Comparison of ENCODE assay signal across 14 mouse cellular contexts in the genomic region with DNA sequence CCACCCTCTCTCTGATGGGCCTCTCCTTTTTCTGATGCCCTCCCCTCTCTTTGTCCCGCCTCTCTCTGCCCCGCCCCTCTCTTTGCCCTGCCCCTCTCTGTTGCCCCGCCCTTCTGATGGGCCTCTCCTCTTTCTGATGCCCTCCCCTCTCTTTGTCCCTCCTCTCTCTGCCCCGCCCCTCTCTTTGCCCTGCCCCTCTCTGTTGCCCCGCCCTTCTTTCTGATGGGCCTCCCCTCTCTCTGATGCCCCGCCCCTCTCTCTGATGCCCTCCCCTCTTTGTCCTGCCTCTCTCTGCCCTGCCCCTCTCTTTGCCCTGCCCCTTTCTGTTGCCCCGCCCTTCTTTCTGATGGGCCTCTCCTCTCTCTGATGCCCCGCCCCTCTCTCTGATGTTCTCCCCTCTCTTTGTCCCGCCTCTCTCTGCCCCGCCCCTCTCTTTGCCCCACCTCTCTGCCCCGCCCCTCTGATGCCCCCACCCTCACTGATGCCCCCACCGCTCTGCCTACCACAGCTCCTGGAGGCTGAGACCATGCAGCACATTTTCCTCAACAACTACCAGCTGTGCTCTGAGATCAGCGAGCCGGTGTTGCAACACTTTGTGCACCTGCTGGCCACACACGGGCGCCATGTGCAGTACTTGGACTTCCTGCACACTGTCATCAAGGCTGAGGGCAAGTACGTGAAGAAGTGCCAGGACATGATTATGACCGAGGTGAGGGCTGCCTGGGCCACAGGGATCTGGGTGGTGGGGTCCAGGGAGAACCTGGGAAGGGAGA. TPM values are rescaled to one million over a fixed set of nuclear protein-coding genes. Genes with fewer than 3 reads are reported as not detected.
DNase-seq lines count a peak whose midpoint lies in the region; ATAC-seq and TF ChIP-seq lines count a peak whose summit lies in the region.
"Had no signal": no experiment of that assay in that cellular context is flagged by ENCODE, and none has a peak within 500 bp of the region (broad histone marks: within the 10 kb centered on the region; RNA-seq: fewer than 3 reads in every experiment).

No protein-coding gene starts in this region.

- H3K9me3 ChIP-seq in midbrain, embryonic 10.5 days (replicated peaks), result no peaks in the 10 kb centered on the region
- H3K9me3 ChIP-seq in midbrain, embryonic 16.5 days (replicated peaks; ENCODE audit: control insufficient read depth, low read length, poor library complexity, severe bottlenecking), result no peaks in the 10 kb centered on the region
- H3K9me3 ChIP-seq in E14TG2a.4 (ENCODE audit: low read length), result no peaks in the 10 kb centered on the region
- H3K9me3 ChIP-seq in hindbrain, embryonic 16.5 days (ENCODE audit: control insufficient read depth, low read length), result no peaks in the 10 kb centered on the region
- H3K9me3 ChIP-seq: heart, embryonic 12.5 days; midbrain, embryonic 15.5 days had no signal

- no peak overlapping the region for H3K9ac ChIP-seq in midbrain, embryonic 16.5 days (ENCODE audit: low read depth, low read length)
- no peak overlapping the region for H3K9ac ChIP-seq in hindbrain, embryonic 16.5 days (ENCODE audit: low read depth, low read length)
- H3K9ac ChIP-seq: heart, embryonic 12.5 days; midbrain, embryonic 15.5 days had no signal

- WGBS in midbrain, embryonic 10.5 days, result 78% methylated on average over 17 of the region's 18 CpGs
- 81% methylated on average over 12 of the region's 18 CpGs for whole genome bisulfite sequencing in midbrain, embryonic 16.5 days
- 76% methylated on average over 18 of the region's 18 CpGs for WGBS in hindbrain, embryonic 16.5 days

- no peak overlapping the region for H3K4me2 ChIP-seq in midbrain, embryonic 16.5 days (ENCODE audit: low read length)
- H3K4me2 ChIP-seq in hindbrain, embryonic 16.5 days (ENCODE audit: low read length), result no peak overlapping the region
- H3K4me2 ChIP-seq: heart, embryonic 12.5 days; midbrain, embryonic 15.5 days had no signal

- no peak overlapping the region for H3K4me3 ChIP-seq in midbrain, embryonic 10.5 days
- no peak overlapping the region for H3K4me3 ChIP-seq in midbrain, embryonic 16.5 days (ENCODE audit: low read depth, low read length)
- H3K4me3 ChIP-seq in E14TG2a.4 (replicated peaks; ENCODE audit: low read length), result 0 out of 2 replicates have a peak overlapping the region, but pooled peaks have one; percentile 20
- H3K4me3 ChIP-seq in hindbrain, embryonic 16.5 days (ENCODE audit: low read length), result no peak overlapping the region
- H3K4me3 ChIP-seq: heart, embryonic 12.5 days; midbrain, embryonic 15.5 days had no signal

- no peaks in the 10 kb centered on the region for H3K27me3 ChIP-seq in midbrain, embryonic 10.5 days (ENCODE audit: low read depth, poor library complexity, severe bottlenecking)
- H3K27me3 ChIP-seq in midbrain, embryonic 16.5 days (ENCODE audit: control insufficient read depth, insufficient read depth, low read depth, low read length), result no peaks in the 10 kb centered on the region
- no peaks in the 10 kb centered on the region for H3K27me3 ChIP-seq in E14TG2a.4 (ENCODE audit: insufficient read depth, low read length)
- H3K27me3 ChIP-seq in hindbrain, embryonic 16.5 days (replicated peaks; ENCODE audit: control insufficient read depth, insufficient read depth, low read length), result no peaks in the 10 kb centered on the region
- H3K27me3 ChIP-seq: heart, embryonic 12.5 days; midbrain, embryonic 15.5 days had no signal

- no peak for TF ChIP-seq CTCF in E14TG2a.4 (conservative IDR thresholded peaks at IDR 0.05; ENCODE audit: low read length)

- H3K36me3 ChIP-seq in midbrain, embryonic 10.5 days, result no peaks in the 10 kb centered on the region
- no peaks in the 10 kb centered on the region for H3K36me3 ChIP-seq in midbrain, embryonic 16.5 days (ENCODE audit: control insufficient read depth, insufficient read depth, low read length)
- peaks cover 87% of the 10 kb centered on the region for H3K36me3 ChIP-seq in E14TG2a.4 (ENCODE audit: insufficient read depth, low read length)
- no peaks in the 10 kb centered on the region for H3K36me3 ChIP-seq in hindbrain, embryonic 16.5 days (ENCODE audit: control insufficient read depth, insufficient read depth, low read length)
- H3K36me3 ChIP-seq: midbrain, embryonic 15.5 days had no signal

- ATAC-seq in midbrain, embryonic 16.5 days, result no peak
- peak; percentile 27; the same call in 1 of the 2 replicates for ATAC-seq in megakaryocyte-erythroid progenitor cell, adult 5-6 weeks (replicated peaks; ENCODE audit: low FRiP score, low TSS enrichment, poor library complexity, severe bottlenecking)
- no peak for ATAC-seq in hindbrain, embryonic 16.5 days
- ATAC-seq: activated CD4-positive, CD25-positive, alpha-beta regulatory T cell, adult 4 months; midbrain, embryonic 15.5 days had no signal

- no peak for DNase-seq in midbrain, embryonic 10.5 days (ENCODE audit: low spot score)
- peak; percentile 40 for DNase-seq in induced T-regulatory cell, adult 2 months (ENCODE audit: low read depth)
- no peak for DNase-seq in cerebellum, postnatal 4 days (ENCODE audit: low spot score in 2 of 2)
- DNase-seq in cerebellum, adult 9-10 months, result no peak
- DNase-seq: cerebellum, adult 18-20 months; gastrocnemius, postnatal 36 days; layer of hippocampus, adult 9-11 months had no signal

- peaks cover 33% of the 10 kb centered on the region for H3K4me1 ChIP-seq in midbrain, embryonic 10.5 days
- no peaks in the 10 kb centered on the region for H3K4me1 ChIP-seq in midbrain, embryonic 16.5 days (ENCODE audit: control insufficient read depth, insufficient read depth, low read length)
- peaks cover 58% of the 10 kb centered on the region for H3K4me1 ChIP-seq in E14TG2a.4 (replicated peaks; ENCODE audit: low read depth, low read length)
- H3K4me1 ChIP-seq in hindbrain, embryonic 16.5 days (ENCODE audit: control insufficient read depth, insufficient read depth, low read depth, low read length), result no peaks in the 10 kb centered on the region
- H3K4me1 ChIP-seq: heart, embryonic 12.5 days; midbrain, embryonic 15.5 days had no signal

- H3K27ac ChIP-seq in midbrain, embryonic 10.5 days (replicated peaks), result 0 out of 2 replicates have a peak overlapping the region, but pooled peaks have one; percentile 6
- H3K27ac ChIP-seq in midbrain, embryonic 16.5 days (ENCODE audit: low read length), result no peak overlapping the region
- no peak overlapping the region for H3K27ac ChIP-seq in hindbrain, embryonic 16.5 days (ENCODE audit: low read depth, low read length)
- H3K27ac ChIP-seq: midbrain, embryonic 15.5 days had no signal

RNA-seq across cellular contexts. Expression of a gene that starts 27.8 kb away (rescaled TPM):
- polyA plus RNA-seq in midbrain, embryonic 10.5 days (2016; fragmentation: Nextera tagmentation; extraction: Ambion mirVana), result 404 and 411 TPM in 2 replicates
- polyA plus RNA-seq in midbrain, embryonic 16.5 days (2015; fragmentation: Nextera tagmentation; extraction: Ambion mirVana), result 360 and 384 TPM in 2 replicates
- 180 and 198 TPM in 2 replicates for total RNA-seq in megakaryocyte-erythroid progenitor cell, adult 5-6 weeks (2014; fragmentation: Nextera tagmentation)
- total RNA-seq in megakaryocyte-erythroid progenitor cell, adult 5-6 weeks (2017), result 177 and 204 TPM in 2 replicates
- polyA plus RNA-seq in hindbrain, embryonic 16.5 days (2015; fragmentation: Nextera tagmentation; extraction: Ambion mirVana), result 343 and 396 TPM in 2 replicates

RNA-seq across cellular contexts. Expression of a gene that starts 48.8 kb away (rescaled TPM):
- 1.0 and 1.3 TPM in 2 replicates for polyA plus RNA-seq in midbrain, embryonic 10.5 days (2016; fragmentation: Nextera tagmentation; extraction: Ambion mirVana)
- polyA plus RNA-seq in midbrain, embryonic 16.5 days (2015; fragmentation: Nextera tagmentation; extraction: Ambion mirVana), result 0.70 and 0.73 TPM in 2 replicates
- total RNA-seq in megakaryocyte-erythroid progenitor cell, adult 5-6 weeks (2014; fragmentation: Nextera tagmentation), result 3.0 and 4.2 TPM in 2 replicates
- total RNA-seq in megakaryocyte-erythroid progenitor cell, adult 5-6 weeks (2017), result 3.0 and 3.4 TPM in 2 replicates
- 0.84 and 0.94 TPM in 2 replicates for polyA plus RNA-seq in hindbrain, embryonic 16.5 days (2015; fragmentation: Nextera tagmentation; extraction: Ambion mirVana)
